Mouse (Mus musculus) erythroid progenitor cell, adult 5-6 weeks (primary cell): ENCODE measurements around the gene Ltbp1. TPM values are rescaled to one million over a fixed set of nuclear protein-coding genes. Genes with fewer than 3 reads are reported as not detected.

Experiments
- ATAC-seq: replicated peaks from 2 replicates; pipeline ENCODE4 v1.8.0; 2016; ENCODE audit warnings: moderate number of reproducible peaks, mild to moderate bottlenecking, moderate TSS enrichment, inconsistent platforms; ENCODE audit not compliant: poor library complexity, low FRiP score, severe bottlenecking
- total RNA-seq, 2 experiments: library from RNA; stranded (forward) in 1 of 2; stranded (reverse) in 1 of 2; fragments of 150-400 nt in 1 of 2; fragments of 186-747, 209-891 nt in 1 of 2; gene quantifications; 2 replicates each; pipeline versions ENCODE4 v1.2.3 to v1.2.4; 2015 to 2017; ENCODE audit warnings: low replicate concordance in 2 of 2

The Ltbp1 gene
- total RNA-seq, 2 experiments from 2014 or later, result not detected

DNA sequence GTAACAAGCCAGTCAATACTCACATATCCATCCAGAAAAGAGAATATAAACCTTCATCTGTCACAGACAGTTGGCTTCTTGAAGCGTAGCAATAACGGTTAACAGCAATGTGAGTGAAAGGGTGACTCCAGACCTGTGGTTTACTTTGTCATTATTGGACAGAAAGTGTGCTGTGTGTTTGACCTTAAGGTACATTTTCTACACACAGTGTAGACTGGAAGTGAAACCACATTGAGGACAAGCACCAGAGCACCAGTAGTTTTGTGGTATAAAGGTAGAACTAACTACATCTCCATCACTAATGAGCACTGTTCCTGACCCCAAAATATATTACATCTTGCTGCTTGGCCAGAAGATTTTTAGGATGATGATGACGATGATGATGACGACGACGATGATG is 326.9 kb downstream of the Ltbp1 start:
- no peak for ATAC-seq

DNA sequence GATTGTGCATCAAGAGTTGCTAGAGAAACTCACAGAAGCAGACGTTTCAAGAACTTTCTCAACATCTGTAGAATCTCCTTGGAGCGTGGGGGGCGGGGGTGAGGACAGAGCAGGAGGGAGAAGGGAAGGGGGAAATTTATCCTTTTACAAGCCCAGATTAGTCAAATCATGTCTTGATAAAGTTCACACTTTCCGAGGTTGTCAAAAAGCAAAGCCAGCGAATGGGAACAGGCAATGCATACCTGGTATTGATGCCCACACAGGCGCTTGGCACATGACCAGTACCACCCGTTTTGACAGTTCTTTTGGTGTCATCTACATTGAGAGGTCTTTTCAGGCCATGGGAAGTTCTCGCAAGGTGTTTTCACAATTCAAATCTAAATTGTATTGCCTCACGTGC is 327.6 kb downstream of the Ltbp1 start:
- ATAC-seq, result no peak

DNA sequence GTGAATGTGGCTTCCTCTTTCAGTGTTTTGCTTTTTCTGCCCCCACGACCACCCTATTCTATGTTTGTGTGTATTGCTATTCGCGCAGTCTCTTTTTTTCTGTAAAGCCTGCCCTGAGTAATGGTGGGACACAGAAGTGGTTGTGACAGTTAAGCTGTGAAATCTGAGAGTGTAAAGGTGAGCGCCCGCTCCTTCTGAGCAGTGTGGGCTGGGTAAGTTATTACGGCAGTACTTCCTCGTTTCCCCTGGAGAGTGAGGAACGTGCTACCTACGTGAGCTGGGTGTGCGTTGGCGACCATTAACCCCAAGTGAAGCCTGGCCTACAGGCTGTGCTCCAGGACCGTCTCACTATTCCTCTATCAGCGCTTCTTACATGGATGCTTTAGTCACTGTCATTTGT is 328.4 kb downstream of the Ltbp1 start:
- no peak for ATAC-seq

DNA sequence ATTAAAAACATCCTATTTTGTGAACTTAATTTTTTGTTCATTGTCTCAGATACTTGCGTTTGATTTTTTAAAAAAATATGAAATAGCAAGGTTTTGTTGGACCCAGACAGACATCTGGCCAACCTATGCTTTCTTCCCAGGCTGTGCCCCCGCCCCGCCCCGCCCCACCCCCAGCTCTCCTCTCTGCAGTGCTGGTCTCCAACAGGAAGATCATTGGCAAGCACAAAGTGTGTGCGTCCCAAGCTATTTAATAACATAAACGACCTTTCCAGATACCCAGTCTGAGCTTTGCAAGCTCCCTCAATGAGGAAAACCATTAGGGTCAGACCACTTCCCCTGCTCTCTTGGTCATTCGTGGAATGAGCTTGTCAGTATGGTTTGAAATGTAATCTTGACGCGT is 330.3 kb downstream of the Ltbp1 start:
- ATAC-seq, result no peak

- no peak for ATAC-seq
These were observed 335.9 kb downstream of the Ltbp1 start for GRCm38 (mm10) chr17:75341227-75341626.

- no peak for ATAC-seq
These were observed 339.7 kb downstream of the Ltbp1 start for GRCm38 (mm10) chr17:75345116-75345515.

GRCm38 (mm10) chr17:75347414-75347813 is 342.0 kb downstream of the Ltbp1 start:
- ATAC-seq, result no peak

DNA sequence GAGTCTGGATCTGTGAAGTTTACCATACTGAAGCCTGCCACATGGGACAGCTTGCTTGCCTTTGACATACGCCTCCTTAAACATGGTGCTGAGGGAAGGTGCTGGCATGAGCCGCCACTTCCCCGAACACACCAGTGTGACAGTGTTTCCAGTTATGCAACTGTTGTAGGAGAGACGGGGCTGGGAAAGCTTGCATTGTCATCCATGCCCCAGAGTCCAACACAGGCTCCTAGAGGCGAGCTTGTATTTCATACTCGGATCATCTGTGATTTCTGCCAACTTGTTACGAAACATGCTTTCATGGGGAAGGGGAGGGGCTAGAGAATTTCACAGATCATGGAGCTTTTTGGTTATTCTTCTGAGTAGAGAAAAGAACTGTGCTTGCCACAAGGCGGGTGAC is 343.7 kb downstream of the Ltbp1 start:
- no peak for ATAC-seq

- no peak for ATAC-seq
These were observed 344.2 kb downstream of the Ltbp1 start for GRCm38 (mm10) chr17:75349602-75350001.

DNA sequence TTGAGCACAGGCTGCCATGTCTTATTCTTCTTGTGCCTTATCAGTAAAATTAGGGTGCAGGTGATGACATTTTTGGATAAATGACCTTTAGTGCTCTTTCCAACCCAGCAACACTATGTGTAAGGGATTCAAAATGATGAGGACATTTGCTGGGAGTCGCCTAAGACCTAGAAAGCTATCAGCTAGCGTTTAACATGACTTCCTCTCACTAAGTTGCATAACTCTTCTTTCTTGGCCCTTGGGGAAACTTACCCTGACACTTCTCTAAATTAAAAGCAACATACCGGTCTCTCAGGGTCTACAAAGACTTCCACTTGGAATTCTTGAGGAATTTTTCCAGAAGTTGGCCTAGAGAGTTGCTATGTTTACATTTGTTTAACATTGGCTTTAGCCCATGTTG is 348.0 kb downstream of the Ltbp1 start:
- ATAC-seq, result no peak

DNA sequence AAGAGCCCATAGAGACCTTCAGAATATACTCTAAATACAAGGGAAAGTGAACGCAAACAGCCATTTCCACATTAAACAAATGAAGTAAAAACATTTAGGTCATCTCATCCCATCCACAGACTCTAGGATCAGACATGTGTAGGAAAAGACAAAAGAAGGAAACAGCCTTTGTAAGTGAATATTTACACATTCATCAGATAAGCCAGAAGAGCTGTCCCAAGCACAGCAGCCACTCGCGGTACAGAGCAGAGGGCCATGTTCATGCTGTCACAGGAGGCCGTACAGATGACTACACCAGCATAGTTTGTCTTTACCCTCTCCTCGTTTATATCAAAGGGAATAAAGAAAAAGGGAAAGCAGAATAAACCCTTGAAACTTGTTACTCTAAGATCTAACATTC is 350.1 kb downstream of the Ltbp1 start:
- ATAC-seq, result no peak

GRCm38 (mm10) chr17:75360111-75360510 is 354.7 kb downstream of the Ltbp1 start:
- no peak for ATAC-seq

DNA sequence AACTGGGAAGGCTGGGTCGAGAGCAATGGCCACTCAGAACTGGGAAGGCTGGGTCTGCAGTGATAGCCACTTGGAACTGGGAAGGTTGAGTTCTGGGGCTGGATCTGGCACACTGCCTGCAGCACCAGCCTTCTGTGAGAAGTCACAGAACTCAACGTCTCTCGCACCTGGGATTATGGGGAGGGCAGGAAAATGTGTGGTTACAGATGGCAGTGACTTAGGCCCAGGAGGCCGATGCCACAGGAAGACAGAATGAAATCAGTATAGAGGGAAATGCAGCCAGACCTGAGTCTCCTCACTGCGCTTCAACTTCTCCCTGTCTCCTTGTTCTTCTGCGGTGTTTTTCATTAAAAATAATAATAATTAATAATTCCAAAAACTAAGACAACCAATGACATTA is 361.0 kb downstream of the Ltbp1 start:
- no peak for ATAC-seq

DNA sequence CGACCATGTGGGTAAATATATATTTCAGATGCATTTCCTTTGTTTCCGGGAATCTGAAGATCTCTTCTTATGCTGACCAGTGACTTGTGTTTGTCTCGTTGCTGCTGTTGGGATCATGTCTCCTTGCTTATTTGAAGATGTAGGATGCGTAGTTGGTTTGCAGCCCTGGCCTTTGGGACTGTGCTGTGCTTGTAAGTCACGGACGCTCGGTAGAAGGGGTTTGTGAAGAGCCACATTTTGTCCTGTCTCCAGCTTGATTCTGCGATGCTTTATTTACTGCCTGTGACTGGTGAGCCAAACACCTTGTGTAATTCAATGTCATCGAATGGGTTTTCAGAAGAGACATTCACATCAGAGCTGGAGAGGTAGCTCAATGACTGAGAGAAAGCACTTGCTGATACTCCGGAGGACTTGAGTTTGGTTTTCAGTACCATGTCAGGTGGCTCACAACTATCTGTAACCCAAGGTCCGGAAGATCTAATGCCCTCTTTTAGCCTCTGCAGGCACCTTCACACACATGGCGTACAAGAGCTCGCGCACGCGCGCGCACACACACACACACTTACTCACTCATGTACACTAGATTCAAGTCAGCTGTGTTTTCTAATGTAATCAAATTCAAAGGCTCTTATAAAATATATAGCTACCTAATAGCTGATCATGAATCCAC is 362.3 kb downstream of the Ltbp1 start:
- no peak for ATAC-seq

DNA sequence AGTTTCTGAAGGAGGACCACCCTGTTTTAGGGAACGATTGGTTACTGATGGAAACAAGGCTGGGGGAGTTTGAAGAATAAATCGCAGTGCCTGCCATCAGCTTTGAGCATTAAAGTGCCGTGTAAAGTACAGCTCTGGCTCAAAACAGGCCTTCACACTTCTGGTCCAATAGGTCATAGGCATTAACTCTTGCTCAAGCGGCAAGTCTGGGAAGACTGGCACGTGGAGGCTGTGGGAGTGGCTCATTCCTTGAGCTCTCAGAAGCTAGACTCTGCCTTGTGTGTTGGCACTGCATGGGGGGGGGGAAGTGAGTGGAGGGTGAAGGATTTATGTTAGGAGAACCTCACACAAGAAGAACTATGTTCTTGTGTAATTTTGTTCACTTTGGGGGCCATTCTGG is 363.2 kb downstream of the Ltbp1 start:
- ATAC-seq, result no peak

GRCm38 (mm10) chr17:75369351-75369750 is 364.0 kb downstream of the Ltbp1 start:
- ATAC-seq, result no peak

- ATAC-seq, result no peak
These were observed 364.8 kb downstream of the Ltbp1 start for GRCm38 (mm10) chr17:75370120-75370519.

GRCm38 (mm10) chr17:75371650-75372049 is 366.3 kb downstream of the Ltbp1 start:
- ATAC-seq, result no peak

DNA sequence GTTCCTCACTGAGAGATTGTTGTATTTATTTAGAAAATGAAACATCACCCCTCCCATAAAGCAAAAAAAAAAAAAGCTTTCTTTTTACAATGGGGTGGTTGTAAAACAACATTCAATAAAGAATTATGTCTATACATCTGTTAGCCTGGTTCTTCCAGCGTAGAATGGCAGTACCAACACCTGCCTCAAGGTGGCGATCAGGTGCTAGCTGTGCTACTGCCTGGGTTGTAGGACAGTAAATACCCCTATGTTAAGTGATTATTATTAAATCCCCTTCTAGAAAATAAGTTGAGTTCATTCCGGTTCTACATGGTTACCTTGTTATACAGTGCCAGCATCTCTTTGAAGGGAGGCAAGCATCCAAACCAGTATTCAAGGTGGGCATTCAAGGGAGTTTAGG is 367.0 kb downstream of the Ltbp1 start:
- no peak for ATAC-seq

- ATAC-seq, result no peak
These were observed 369.1 kb downstream of the Ltbp1 start for GRCm38 (mm10) chr17:75374287-75375024.

- no peak for ATAC-seq
These were observed 373.0 kb downstream of the Ltbp1 start for GRCm38 (mm10) chr17:75378256-75378871.
